Mouse (Mus musculus): ENCODE measurements around the gene Alox8. TPM values are rescaled to one million over a fixed set of nuclear protein-coding genes. Genes with fewer than 3 reads are reported as not detected.

The Alox8 gene
- polyA plus RNA-seq, 1 experiment = 2.2 TPM

DNA sequence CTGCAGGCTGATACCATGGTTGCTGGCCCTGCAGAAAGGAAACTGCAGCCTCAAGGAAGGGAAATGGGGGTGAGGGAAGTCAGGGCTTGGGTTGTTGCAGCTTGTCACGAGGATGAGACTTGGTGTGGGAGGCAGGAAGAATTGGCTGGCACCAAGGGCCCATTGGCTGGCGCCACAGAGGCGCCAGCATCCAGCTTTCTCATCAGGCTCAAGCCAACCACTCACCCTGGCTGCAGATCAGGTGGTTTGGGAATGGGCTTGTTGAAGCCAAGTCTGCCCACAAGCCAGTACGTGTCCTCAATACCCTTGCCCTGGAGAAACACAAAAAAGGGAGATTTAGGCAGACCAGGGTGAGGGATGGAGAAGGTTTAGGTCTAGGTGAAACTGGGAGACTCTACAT lies 25.5 kb upstream of the Alox8 start:
- no peak overlapping the region for H3K4me3 ChIP-seq (ENCODE audit: insufficient read depth, low read length)
- H3K4me1 ChIP-seq (ENCODE audit: control insufficient read depth, insufficient read depth, low read length) = no peaks in the 10 kb centered on the region
- no peak overlapping the region for H3K27ac ChIP-seq (ENCODE audit: insufficient read depth, low read length)
- TF ChIP-seq POLR2A (IDR thresholded peaks at IDR 0.05; ENCODE audit: extremely low read depth, insufficient read depth, low read length) (no peak), CTCF (IDR thresholded peaks at IDR 0.05; ENCODE audit: extremely low read depth, insufficient read depth, low read length) (no peak)

DNA sequence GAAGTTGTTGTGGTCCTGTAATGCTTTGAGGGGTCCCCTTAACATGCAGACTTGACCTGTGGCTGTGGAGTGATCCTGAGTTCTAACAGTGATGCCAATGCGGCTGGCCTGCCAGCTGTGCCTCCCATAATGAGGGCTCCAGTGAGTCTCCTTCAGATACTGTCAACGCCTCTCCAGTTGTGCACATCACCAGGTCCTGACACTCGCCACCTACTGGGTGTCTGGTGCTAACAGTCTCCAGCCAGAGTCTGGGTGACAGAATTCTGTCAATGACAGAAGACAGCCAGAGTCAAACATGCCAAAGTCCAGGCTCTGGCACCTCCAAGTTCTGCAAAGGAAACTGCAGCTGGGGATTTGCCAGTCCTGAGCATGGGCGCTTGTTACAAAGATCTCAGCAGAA lies 23.4 kb upstream of the Alox8 start:
- Histone ChIP-seq H3K27ac (ENCODE audit: insufficient read depth, low read length) (no peak overlapping the region), H3K4me1 (ENCODE audit: control insufficient read depth, insufficient read depth, low read length) (no peaks in the 10 kb centered on the region), H3K4me3 (ENCODE audit: insufficient read depth, low read length) (no peak overlapping the region)
- TF ChIP-seq POLR2A (IDR thresholded peaks at IDR 0.05; ENCODE audit: extremely low read depth, insufficient read depth, low read length) = no peak

DNA sequence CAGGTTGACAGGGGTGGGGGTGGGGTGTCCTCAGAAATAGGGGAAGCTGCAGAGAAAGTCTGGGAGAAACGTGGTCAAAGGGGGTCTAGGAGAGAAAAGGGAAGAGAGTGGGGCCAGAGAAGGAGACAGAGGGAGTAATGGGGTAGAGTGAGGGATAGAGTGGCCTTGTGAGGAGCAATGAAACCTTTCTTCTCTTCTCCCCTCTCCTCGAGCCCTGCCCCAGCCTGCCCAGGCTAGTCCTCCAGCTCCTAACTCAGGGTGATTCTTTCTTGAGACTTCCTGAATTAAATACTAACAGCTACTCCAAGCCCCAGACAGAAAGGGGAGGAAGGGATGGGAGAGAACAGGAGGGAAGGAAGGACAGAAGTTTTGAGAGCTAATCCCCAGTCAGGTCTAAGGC lies 21.0 kb upstream of the Alox8 start:
- TF ChIP-seq POLR2A (IDR thresholded peaks at IDR 0.05; ENCODE audit: extremely low read depth, insufficient read depth, low read length) = no peak
- TF ChIP-seq CTCF (IDR thresholded peaks at IDR 0.05; ENCODE audit: extremely low read depth, insufficient read depth, low read length) = no peak

DNA sequence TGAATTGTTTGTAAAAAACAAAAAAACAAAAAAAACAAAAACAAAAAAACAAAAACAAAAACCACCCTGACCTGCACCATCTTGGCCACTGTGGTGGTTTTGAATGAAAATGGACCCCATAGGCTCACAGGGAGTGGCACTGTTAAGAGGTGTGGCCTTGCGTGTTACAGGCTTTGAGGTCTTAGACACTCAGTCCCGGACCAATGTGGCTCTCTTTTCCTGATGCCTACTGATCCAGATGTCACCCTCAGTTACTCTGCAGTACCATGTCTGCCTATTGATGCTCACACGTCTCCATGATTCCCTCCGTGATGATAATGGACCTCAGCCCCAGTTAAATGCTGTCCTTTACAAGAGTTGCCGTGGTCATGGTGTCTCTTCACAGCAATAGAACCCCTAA lies 19.8 kb upstream of the Alox8 start:
- no peak overlapping the region for H3K27ac ChIP-seq (ENCODE audit: insufficient read depth, low read length)
- TF ChIP-seq POLR2A (IDR thresholded peaks at IDR 0.05; ENCODE audit: extremely low read depth, insufficient read depth, low read length) = no peak
- no peak for TF ChIP-seq CTCF (IDR thresholded peaks at IDR 0.05; ENCODE audit: extremely low read depth, insufficient read depth, low read length)
- no peak overlapping the region for H3K4me3 ChIP-seq (ENCODE audit: insufficient read depth, low read length)
- H3K4me1 ChIP-seq (ENCODE audit: control insufficient read depth, insufficient read depth, low read length) = no peaks in the 10 kb centered on the region

More for the DNA sequence above, 21.0 kb upstream of the Alox8 start:
- no peak overlapping the region for H3K27ac ChIP-seq (ENCODE audit: insufficient read depth, low read length)
- H3K4me1 ChIP-seq (ENCODE audit: control insufficient read depth, insufficient read depth, low read length) = no peaks in the 10 kb centered on the region
- no peak overlapping the region for H3K4me3 ChIP-seq (ENCODE audit: insufficient read depth, low read length)

DNA sequence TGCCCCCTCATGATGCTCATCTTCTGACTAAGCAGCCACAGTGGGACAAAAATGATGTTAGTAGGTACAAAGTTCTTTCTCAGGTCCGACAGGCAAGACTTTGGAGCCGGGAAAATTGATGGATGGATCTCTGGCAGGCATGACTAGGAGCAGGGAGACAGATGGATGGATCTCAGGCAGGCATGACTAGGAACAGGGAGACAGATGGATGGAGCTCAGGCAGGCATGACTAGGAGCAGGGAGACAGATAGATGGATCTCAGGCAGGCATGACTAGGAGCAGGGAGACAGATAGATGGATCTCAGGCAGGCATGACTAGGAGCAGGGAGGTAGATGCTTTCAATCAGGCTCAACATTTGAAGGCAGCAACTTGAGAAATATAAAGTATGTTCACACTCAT lies 13.8 kb upstream of the Alox8 start:
- no peaks in the 10 kb centered on the region for H3K4me1 ChIP-seq (ENCODE audit: control insufficient read depth, insufficient read depth, low read length)
- H3K27ac ChIP-seq (ENCODE audit: insufficient read depth, low read length) = no peak overlapping the region
- peak overlapping the region; percentile 40 for H3K4me3 ChIP-seq (ENCODE audit: insufficient read depth, low read length)
- TF ChIP-seq CTCF (IDR thresholded peaks at IDR 0.05; ENCODE audit: extremely low read depth, insufficient read depth, low read length) (no peak), POLR2A (IDR thresholded peaks at IDR 0.05; ENCODE audit: extremely low read depth, insufficient read depth, low read length) (0 out of 2 replicates have a peak, but pooled peaks have one; percentile 23)

DNA sequence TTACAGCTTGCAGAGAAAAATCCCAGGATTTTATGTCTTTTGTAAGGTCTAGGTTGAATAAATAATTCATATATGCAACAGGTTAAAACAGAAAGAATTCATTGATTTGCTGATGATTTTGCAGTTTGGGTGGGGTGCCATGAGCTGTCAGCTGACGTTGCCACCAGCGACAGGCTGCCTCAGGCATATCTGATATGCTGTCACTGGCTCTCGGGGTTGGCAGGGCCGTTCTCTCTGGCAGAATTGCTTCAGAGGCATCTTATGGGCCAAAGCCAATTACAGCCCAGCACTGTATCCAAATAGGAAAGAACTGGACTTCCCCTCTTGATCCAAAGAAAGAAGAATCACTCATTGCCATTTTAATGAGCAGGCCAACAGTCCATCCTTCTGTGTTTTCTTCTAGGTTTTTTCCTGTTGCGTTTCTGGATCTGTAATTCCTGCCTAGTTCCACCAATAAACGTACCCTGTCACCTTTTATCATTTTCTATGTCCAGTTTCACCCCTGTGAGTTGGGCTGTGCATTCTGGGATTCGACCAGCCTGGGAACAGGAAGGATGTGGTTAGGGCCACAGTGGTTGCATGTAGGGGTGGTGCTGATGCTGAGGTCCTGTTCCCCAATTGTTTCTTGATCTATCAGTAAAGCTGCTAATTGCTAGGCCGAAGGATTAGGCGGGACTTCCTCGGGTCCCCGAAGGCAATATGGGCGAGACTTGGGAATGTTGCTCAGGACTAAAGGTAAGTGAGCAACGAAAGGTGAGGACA lies 5.0 kb upstream of the Alox8 start:
- Histone ChIP-seq H3K4me3 (ENCODE audit: insufficient read depth, low read length) (no peak overlapping the region), H3K27ac (ENCODE audit: insufficient read depth, low read length) (no peak overlapping the region), H3K4me1 (ENCODE audit: control insufficient read depth, insufficient read depth, low read length) (no peaks in the 10 kb centered on the region)
- TF ChIP-seq CTCF (IDR thresholded peaks at IDR 0.05; ENCODE audit: extremely low read depth, insufficient read depth, low read length) = no peak
- TF ChIP-seq POLR2A (IDR thresholded peaks at IDR 0.05; ENCODE audit: extremely low read depth, insufficient read depth, low read length) = no peak

DNA sequence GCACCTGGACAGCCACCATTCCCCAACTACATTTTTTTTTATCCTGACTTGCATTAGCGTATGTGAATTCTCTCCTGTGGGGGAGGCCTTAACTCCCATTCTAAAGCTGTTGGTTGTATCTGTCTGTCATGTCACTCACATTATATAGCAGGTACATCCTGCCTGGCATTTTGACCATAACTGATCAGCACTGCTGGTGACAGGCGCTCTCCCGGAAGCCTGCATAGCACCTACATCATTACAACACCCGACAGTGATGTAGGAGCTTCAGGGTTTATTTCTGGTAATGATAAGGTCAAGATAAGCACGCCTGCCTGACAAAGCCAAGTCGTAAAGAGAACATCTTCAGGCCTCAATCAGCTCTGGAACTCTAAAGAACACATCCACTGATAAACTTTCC lies 2.6 kb upstream of the Alox8 start:
- no peak overlapping the region for H3K4me3 ChIP-seq (ENCODE audit: insufficient read depth, low read length)

DNA sequence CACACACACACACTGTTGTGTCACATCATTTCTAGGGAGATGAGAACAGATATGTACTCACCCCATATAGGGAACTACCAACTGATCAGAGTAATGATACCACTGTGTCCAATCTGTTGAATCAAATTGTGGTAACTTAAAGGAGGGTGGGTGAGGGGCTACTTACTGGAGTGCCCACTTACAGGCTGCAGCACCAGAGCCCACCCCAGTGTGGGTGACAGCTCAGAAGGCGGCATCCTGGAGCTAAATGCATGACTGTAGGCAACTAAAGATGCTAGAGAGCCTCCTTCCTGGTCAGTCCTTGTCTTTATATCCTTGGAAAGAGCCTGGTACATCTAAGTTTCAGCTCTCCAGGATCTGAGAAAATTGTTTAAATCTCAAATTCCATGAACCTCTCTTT lies 1.6 kb upstream of the Alox8 start:
- H3K4me1 ChIP-seq (ENCODE audit: control insufficient read depth, insufficient read depth, low read length) = no peaks in the 10 kb centered on the region
- TF ChIP-seq CTCF (IDR thresholded peaks at IDR 0.05; ENCODE audit: extremely low read depth, insufficient read depth, low read length) = no peak
- TF ChIP-seq POLR2A (IDR thresholded peaks at IDR 0.05; ENCODE audit: extremely low read depth, insufficient read depth, low read length) = no peak
- no peak overlapping the region for H3K27ac ChIP-seq (ENCODE audit: insufficient read depth, low read length)
- H3K4me3 ChIP-seq (ENCODE audit: insufficient read depth, low read length) = no peak overlapping the region

More for the DNA sequence above, 2.6 kb upstream of the Alox8 start:
- Histone ChIP-seq H3K4me1 (ENCODE audit: control insufficient read depth, insufficient read depth, low read length) (no peaks in the 10 kb centered on the region), H3K27ac (ENCODE audit: insufficient read depth, low read length) (no peak overlapping the region)
- TF ChIP-seq CTCF (IDR thresholded peaks at IDR 0.05; ENCODE audit: extremely low read depth, insufficient read depth, low read length) (no peak), POLR2A (IDR thresholded peaks at IDR 0.05; ENCODE audit: extremely low read depth, insufficient read depth, low read length) (no peak)

DNA sequence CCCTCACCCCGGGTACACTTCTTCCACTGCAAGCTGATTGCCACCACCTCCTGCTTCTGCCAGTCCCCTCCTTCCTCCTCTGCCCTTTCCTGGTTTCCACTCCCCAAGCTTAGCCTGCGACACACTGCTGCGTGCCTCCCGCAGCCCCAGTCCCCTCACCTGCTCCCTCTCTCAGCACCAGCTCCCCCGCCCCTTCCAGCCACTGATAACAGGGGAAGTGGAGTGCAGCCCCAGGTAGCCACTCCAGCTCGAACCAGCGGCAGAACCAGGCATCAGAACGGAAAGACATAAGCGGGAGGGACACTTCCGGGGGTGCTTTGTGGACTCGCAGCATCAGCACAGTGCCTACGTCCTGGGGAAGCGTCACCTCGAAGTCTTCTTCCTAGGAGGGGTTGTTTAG lies 449 bp downstream of the Alox8 start:
- H3K4me3 ChIP-seq (ENCODE audit: insufficient read depth, low read length) = peak overlapping the region; percentile 22
- H3K4me1 ChIP-seq (ENCODE audit: control insufficient read depth, insufficient read depth, low read length) = no peaks in the 10 kb centered on the region
- no peak overlapping the region for H3K27ac ChIP-seq (ENCODE audit: insufficient read depth, low read length)
- no peak for TF ChIP-seq CTCF (IDR thresholded peaks at IDR 0.05; ENCODE audit: extremely low read depth, insufficient read depth, low read length)

DNA sequence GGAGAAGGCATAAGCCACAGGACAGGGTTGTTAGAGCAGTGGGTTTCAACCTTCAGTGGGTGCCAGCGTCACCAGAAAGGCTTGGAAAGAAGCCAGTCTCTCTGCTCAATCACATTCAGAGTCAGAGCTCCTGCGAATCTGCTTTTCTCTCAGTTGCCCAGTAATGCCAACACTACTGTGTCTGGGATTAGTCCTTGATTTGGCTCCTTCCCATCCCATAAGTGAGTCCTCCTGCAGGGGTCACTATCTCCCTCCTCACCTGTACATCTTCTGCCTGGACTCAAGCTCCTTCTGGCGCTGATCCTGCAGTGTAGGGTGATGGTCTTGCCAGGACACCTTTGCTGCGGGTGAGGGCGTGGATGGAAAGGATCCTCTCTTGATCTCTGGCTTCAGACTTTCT lies 877 bp downstream of the Alox8 start:
- H3K4me3 ChIP-seq (ENCODE audit: insufficient read depth, low read length) = peak overlapping the region; percentile 22
- no peak for TF ChIP-seq CTCF (IDR thresholded peaks at IDR 0.05; ENCODE audit: extremely low read depth, insufficient read depth, low read length)
- H3K4me1 ChIP-seq (ENCODE audit: control insufficient read depth, insufficient read depth, low read length) = no peaks in the 10 kb centered on the region
- no peak overlapping the region for H3K27ac ChIP-seq (ENCODE audit: insufficient read depth, low read length)

Data from cortical plate, adult 2 months (tissue).